Comparison of ENCODE assay signal across 9 mouse cellular contexts in the genomic region with DNA sequence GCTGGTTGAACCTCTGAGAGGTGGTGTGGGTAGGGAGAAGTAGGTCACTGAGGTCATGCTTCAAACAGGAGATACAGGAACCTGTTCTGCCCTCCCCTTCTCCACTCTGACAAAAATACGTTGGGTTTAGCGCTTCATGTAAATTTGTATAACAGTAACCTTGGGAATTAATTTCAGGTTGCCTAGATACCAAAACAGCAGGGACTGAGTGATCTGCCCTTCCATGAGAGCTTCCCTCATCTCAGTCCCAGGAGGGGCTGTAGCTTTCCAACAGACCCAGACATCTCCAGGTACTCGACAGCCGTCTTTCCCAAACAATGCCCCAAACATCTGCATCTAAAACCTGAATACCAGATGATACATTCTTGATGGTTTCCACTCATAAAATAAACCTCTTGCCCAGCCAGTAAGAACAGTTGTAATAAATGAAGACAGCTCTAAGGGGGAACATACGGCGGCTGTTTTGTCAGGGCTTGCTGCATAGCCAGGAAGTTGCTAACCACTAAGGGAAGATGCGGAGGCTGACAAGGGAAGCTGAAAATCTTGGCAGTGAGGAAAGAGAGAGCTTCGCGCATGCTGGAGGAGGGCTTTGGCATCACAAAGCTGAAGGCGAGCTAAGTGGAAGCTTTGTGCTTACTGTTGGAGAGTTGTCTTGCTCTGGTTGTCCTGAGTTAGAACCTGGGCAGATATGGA.
DNase-seq lines count a peak whose midpoint lies in the region; ATAC-seq lines count a peak whose summit lies in the region.
"Had no signal": no experiment of that assay in that cellular context is flagged by ENCODE, and none has a peak within 500 bp of the region (broad histone marks: within the 10 kb centered on the region; RNA-seq: fewer than 3 reads in every experiment).

No protein-coding gene starts in this region.

- 0 out of 2 replicates have a peak overlapping the region, but pooled peaks have one; percentile 41 for H3K27ac ChIP-seq in embryonic facial prominence, embryonic 14.5 days (replicated peaks; ENCODE audit: low read depth, low read length)
- H3K27ac ChIP-seq in embryonic facial prominence, embryonic 10.5 days (replicated peaks): no peak overlapping the region

- no peaks in the 10 kb centered on the region for H3K27me3 ChIP-seq in embryonic facial prominence, embryonic 14.5 days (replicated peaks; ENCODE audit: control insufficient read depth, insufficient read depth, low read length)
- H3K27me3 ChIP-seq in embryonic facial prominence, embryonic 10.5 days (replicated peaks; ENCODE audit: low read depth, poor library complexity, severe bottlenecking): no peaks in the 10 kb centered on the region

- H3K4me1 ChIP-seq in embryonic facial prominence, embryonic 14.5 days (ENCODE audit: control insufficient read depth, insufficient read depth, low read length): no peaks in the 10 kb centered on the region
- H3K4me1 ChIP-seq in embryonic facial prominence, embryonic 10.5 days: 0 out of 2 replicates have a peak, but pooled peaks cover under 1% of the 10 kb centered on the region

- H3K36me3 ChIP-seq in embryonic facial prominence, embryonic 14.5 days (ENCODE audit: control insufficient read depth, insufficient read depth, low read length): no peaks in the 10 kb centered on the region
- no peaks in the 10 kb centered on the region for H3K36me3 ChIP-seq in embryonic facial prominence, embryonic 10.5 days (replicated peaks)

- peak; percentile 68; the same call in 1 of the 2 replicates for ATAC-seq in embryonic facial prominence, embryonic 14.5 days (ENCODE audit: low read depth)

- peak; percentile 78 for DNase-seq in embryonic facial prominence, embryonic 14.5 days (ENCODE audit: low spot score)
- DNase-seq in embryonic facial prominence, embryonic 10.5 days (ENCODE audit: low spot score): no peak
- peak; percentile 26 for DNase-seq in left cerebral cortex, adult 11 months (ENCODE audit: low spot score)
- DNase-seq in left cerebral cortex, postnatal 4 days: no peak
- peak; percentile 64 to 66 for DNase-seq in layer of hippocampus, adult 18-20 months (ENCODE audit: low spot score in 2 of 2)
- peak; percentile 62 to 64 for DNase-seq in right cerebral cortex, adult 2 months (ENCODE audit: low spot score in 2 of 2)
- no peak for DNase-seq in spleen, postnatal 36 days (ENCODE audit: low spot score in 2 of 2)
- DNase-seq in lung, adult 18-20 months: no peak
- DNase-seq: gastrocnemius, postnatal 36 days had no signal

- no peaks in the 10 kb centered on the region for H3K9me3 ChIP-seq in embryonic facial prominence, embryonic 14.5 days (ENCODE audit: control insufficient read depth, low read length)
- H3K9me3 ChIP-seq in embryonic facial prominence, embryonic 10.5 days: no peaks in the 10 kb centered on the region

- no peak overlapping the region for H3K4me2 ChIP-seq in embryonic facial prominence, embryonic 14.5 days (ENCODE audit: low read depth, low read length)

- no peak overlapping the region for H3K9ac ChIP-seq in embryonic facial prominence, embryonic 14.5 days (ENCODE audit: low read depth, low read length)

- intact Hi-C loops in left cerebral cortex, postnatal 4 days (cut with DNase I): no loop called here

- H3K4me3 ChIP-seq in embryonic facial prominence, embryonic 14.5 days (ENCODE audit: low read depth, low read length): no peak overlapping the region
- no peak overlapping the region for H3K4me3 ChIP-seq in embryonic facial prominence, embryonic 10.5 days

- 48% methylated on average over 10 of the region's 10 CpGs for WGBS in embryonic facial prominence, embryonic 14.5 days
- 83% methylated on average over 10 of the region's 10 CpGs for WGBS in embryonic facial prominence, embryonic 10.5 days

Comparison
In these comparisons a context has a peak if more than half of its experiments do, and no peak if none do; other contexts are left out.
1. DNase-seq: peak in embryonic facial prominence, embryonic 14.5 days (single experiment), left cerebral cortex, adult 11 months (single experiment), layer of hippocampus, adult 18-20 months (2 of 2) and right cerebral cortex, adult 2 months (2 of 2); none in embryonic facial prominence, embryonic 10.5 days (single experiment), left cerebral cortex, postnatal 4 days (single experiment), spleen, postnatal 36 days (0 of 2) and lung, adult 18-20 months (0 of 2).